Mouse (Mus musculus) CH12.LX (cell line): Measurements from ENCODE around the gene Mrpl35. TPM values are rescaled to one million over a fixed set of nuclear protein-coding genes. Genes with fewer than 3 reads are reported as not detected.

Experiments used
- DNase-seq: peaks from one replicate; pipeline ENCODE4 v3.0.0-alpha.2; 2013; ENCODE audit errors: extremely low read depth
- H3K27ac ChIP-seq: 2 replicates; pipeline ENCODE4 v1.5.1; 2012; ENCODE audit warnings: low read depth, mild to moderate bottlenecking, control low read depth, moderate library complexity; ENCODE audit not compliant: insufficient read depth
- H3K27me3 ChIP-seq: replicated peaks from 2 replicates; pipeline ENCODE3; 2012; ENCODE audit warnings: inconsistent platforms
- H3K36me3 ChIP-seq, 2 experiments: replicated peaks in 1 of 2; 2 replicates each; pipeline versions ENCODE3 to v1.6.1; 2012; ENCODE audit warnings: inconsistent platforms in 1 of 2, low read length in 1 of 2, mild to moderate bottlenecking in 1 of 2, mixed read lengths in 1 of 2, moderate library complexity in 1 of 2; ENCODE audit not compliant: control insufficient read depth in 1 of 2, insufficient read depth in 1 of 2
- H3K4me1 ChIP-seq, 2 experiments: 2 replicates each; pipeline ENCODE4 v1.6.1; 2012; ENCODE audit warnings: inconsistent platforms in 1 of 2, moderate library complexity in 1 of 2; ENCODE audit not compliant: insufficient read depth in 2 of 2, control insufficient read depth in 1 of 2
- H3K4me2 ChIP-seq: 2 replicates; pipeline ENCODE4 v1.6.1; 2012; ENCODE audit warnings: low read depth, mild to moderate bottlenecking, control low read depth; ENCODE audit not compliant: poor library complexity, insufficient read depth, severe bottlenecking
- H3K4me3 ChIP-seq, 3 experiments: fragments of 150-350 bp in 1 of 3; sonication (generic) in 1 of 3; replicated peaks in 1 of 3; 2 replicates each; pipeline versions ENCODE3 to v1.5.1; 2011 to 2012; ENCODE audit warnings: low read depth in 2 of 3, low read length in 2 of 3, mild to moderate bottlenecking in 2 of 3, moderate library complexity in 2 of 3, control low read depth in 1 of 3, improper control_type of control experiment in 1 of 3, inconsistent platforms in 1 of 3, mixed read lengths in 1 of 3; ENCODE audit not compliant: poor library complexity in 1 of 3
- H3K79me2 ChIP-seq: replicated peaks from 2 replicates; pipeline ENCODE4 v1.6.1; 2012; ENCODE audit warnings: mild to moderate bottlenecking, moderate library complexity; ENCODE audit not compliant: control insufficient read depth, poor library complexity, insufficient read depth, severe bottlenecking; ENCODE audit errors: extremely low read depth
- H3K9ac ChIP-seq: 2 replicates; pipeline ENCODE4 v1.6.1; 2012; ENCODE audit warnings: low read depth, mild to moderate bottlenecking, control low read depth, moderate library complexity; ENCODE audit not compliant: insufficient read depth
- H3K9me3 ChIP-seq: replicated peaks from 2 replicates; pipeline ENCODE3; 2012; ENCODE audit warnings: low read length, inconsistent platforms, mixed read lengths
- CHD1 ChIP-seq: IDR thresholded peaks from 2 replicates; pipeline ENCODE4 v1.6.1; 2012; ENCODE audit warnings: low read depth, low read length, improper control_type of control experiment, inconsistent platforms
- CHD2 ChIP-seq: IDR thresholded peaks from 2 replicates; pipeline ENCODE4 v1.6.1; 2011; ENCODE audit warnings: low read length, improper control_type of control experiment
- CTCF ChIP-seq, 2 experiments: IDR thresholded peaks in 1 of 2; conservative IDR thresholded peaks in 1 of 2; 2 replicates each; pipeline ENCODE4 v1.5.1; 2011 to 2012; ENCODE audit warnings: low read depth in 2 of 2, low read length in 2 of 2, improper control_type of control experiment in 1 of 2, inconsistent platforms in 1 of 2, mild to moderate bottlenecking in 1 of 2, moderate library complexity in 1 of 2
- E2F4 ChIP-seq: IDR thresholded peaks from 2 replicates; pipeline ENCODE4 v1.6.1; 2011; ENCODE audit warnings: low read depth, low read length, improper control_type of control experiment; ENCODE audit not compliant: insufficient replicate concordance
- ELF1 ChIP-seq: IDR thresholded peaks from 2 replicates; pipeline ENCODE4 v1.6.1; 2014; ENCODE audit warnings: low read depth, mild to moderate bottlenecking, inconsistent platforms, low read length, improper control_type of control experiment
- EP300 ChIP-seq: IDR thresholded peaks from 2 replicates; pipeline ENCODE4 v1.6.1; 2011; ENCODE audit warnings: low read length, improper control_type of control experiment
- GABPA ChIP-seq: IDR thresholded peaks from 2 replicates; pipeline ENCODE4 v1.6.1; 2012; ENCODE audit warnings: low read depth, low read length, improper control_type of control experiment, inconsistent platforms; ENCODE audit not compliant: insufficient replicate concordance
- HCFC1 ChIP-seq: IDR thresholded peaks from 2 replicates; pipeline ENCODE4 v1.6.1; 2012; ENCODE audit warnings: low read depth, mild to moderate bottlenecking, inconsistent platforms, low read length, improper control_type of control experiment
- JUN ChIP-seq: IDR thresholded peaks from 2 replicates; pipeline ENCODE4 v1.6.1; 2011; ENCODE audit warnings: low read depth, mild to moderate bottlenecking, low read length, improper control_type of control experiment, moderate library complexity; ENCODE audit not compliant: insufficient read depth
- KAT2A ChIP-seq: IDR thresholded peaks from 2 replicates; pipeline ENCODE4 v1.6.1; 2012; ENCODE audit warnings: low read length, improper control_type of control experiment, inconsistent platforms; ENCODE audit not compliant: insufficient replicate concordance
- MAFK ChIP-seq: IDR thresholded peaks from 2 replicates; pipeline ENCODE4 v1.6.1; 2011; ENCODE audit warnings: low read length, improper control_type of control experiment; ENCODE audit not compliant: insufficient replicate concordance
- MAX ChIP-seq: IDR thresholded peaks from 2 replicates; pipeline ENCODE4 v1.6.1; 2011; ENCODE audit warnings: low read length, improper control_type of control experiment
- MAZ ChIP-seq: IDR thresholded peaks from 2 replicates; pipeline ENCODE4 v1.6.1; 2012; ENCODE audit warnings: low read depth, mild to moderate bottlenecking, inconsistent platforms, low read length, improper control_type of control experiment, moderate library complexity
- MEF2A ChIP-seq: IDR thresholded peaks from 2 replicates; pipeline ENCODE4 v1.6.1; 2014; ENCODE audit warnings: low read depth, mild to moderate bottlenecking, inconsistent platforms, low read length, improper control_type of control experiment, borderline replicate concordance
- MXI1 ChIP-seq: IDR thresholded peaks from 2 replicates; pipeline ENCODE4 v1.6.1; 2011; ENCODE audit warnings: mild to moderate bottlenecking, low read depth, low read length, improper control_type of control experiment
- NELFE ChIP-seq: IDR thresholded peaks from 2 replicates; pipeline ENCODE4 v1.6.1; 2011; ENCODE audit warnings: low read depth, low read length, improper control_type of control experiment
- NRF1 ChIP-seq: IDR thresholded peaks from 2 replicates; pipeline ENCODE4 v1.6.1; 2014; ENCODE audit warnings: low read depth, mild to moderate bottlenecking, inconsistent platforms, low read length, improper control_type of control experiment, moderate library complexity
- POLR2AphosphoS2 ChIP-seq: IDR thresholded peaks from 2 replicates; pipeline ENCODE4 v1.6.1; 2011; ENCODE audit warnings: low read depth, low read length, improper control_type of control experiment
- RAD21 ChIP-seq: IDR thresholded peaks from 2 replicates; pipeline ENCODE4 v1.6.1; 2011; ENCODE audit warnings: low read depth, mild to moderate bottlenecking, low read length, improper control_type of control experiment, moderate library complexity
- SIN3A ChIP-seq: IDR thresholded peaks from 2 replicates; pipeline ENCODE4 v1.6.1; 2012; ENCODE audit warnings: low read length, improper control_type of control experiment, inconsistent platforms
- SMC3 ChIP-seq: IDR thresholded peaks from 2 replicates; pipeline ENCODE4 v1.6.1; 2011; ENCODE audit warnings: low read depth, low read length, improper control_type of control experiment
- TBP ChIP-seq: conservative IDR thresholded peaks from 2 replicates; pipeline ENCODE4 v1.6.1; 2011; ENCODE audit warnings: low read depth, low read length, improper control_type of control experiment
- TCF12 ChIP-seq: IDR thresholded peaks from 2 replicates; pipeline ENCODE4 v1.6.1; 2014; ENCODE audit warnings: low read depth, mild to moderate bottlenecking, inconsistent platforms, low read length, improper control_type of control experiment
- UBTF ChIP-seq: IDR thresholded peaks from 2 replicates; pipeline ENCODE4 v1.6.1; 2012; ENCODE audit warnings: low read depth, mild to moderate bottlenecking, inconsistent platforms, low read length, improper control_type of control experiment, moderate library complexity
- USF1 ChIP-seq: IDR thresholded peaks from 2 replicates; pipeline ENCODE4 v1.6.1; 2014; ENCODE audit warnings: low read depth, mild to moderate bottlenecking, inconsistent platforms, low read length, improper control_type of control experiment
- USF2 ChIP-seq: conservative IDR thresholded peaks from 2 replicates; pipeline ENCODE4 v1.6.1; 2011; ENCODE audit warnings: low read depth, low read length, improper control_type of control experiment
- ZC3H11A ChIP-seq: IDR thresholded peaks from 2 replicates; pipeline ENCODE4 v1.6.1; 2012; ENCODE audit warnings: low read depth, mild to moderate bottlenecking, inconsistent platforms, low read length, improper control_type of control experiment
- ZKSCAN1 ChIP-seq: IDR thresholded peaks from 2 replicates; pipeline ENCODE4 v1.6.1; 2012; ENCODE audit warnings: low read depth, inconsistent platforms, low read length, improper control_type of control experiment, borderline replicate concordance
- ZMIZ1 ChIP-seq: IDR thresholded peaks from 2 replicates; pipeline ENCODE4 v1.6.1; 2012; ENCODE audit warnings: low read depth, mild to moderate bottlenecking, inconsistent platforms, low read length, improper control_type of control experiment
- ZNF384 ChIP-seq: IDR thresholded peaks from 2 replicates; pipeline ENCODE4 v1.6.1; 2012; ENCODE audit warnings: low read depth, low read length, improper control_type of control experiment, inconsistent platforms
- dilution Hi-C: fragments of 300-500 bp; cut with MboI; formaldehyde crosslinking; loops from 2 replicates; pipeline ENCODE4 v1.14.3; 2020; ENCODE audit warnings: low sequenced_read_pairs; ENCODE audit not compliant: extremely low pct_unique_long_range_greater_than_20kb, extremely low pct_ligation_motif_present
- in situ Hi-C: fragments of 300-500 bp; cut with MboI; formaldehyde crosslinking; loops from 3 replicates; pipeline ENCODE4 v1.14.3; 2019; ENCODE audit warnings: low sequenced_read_pairs, low pct_ligation_motif_present, low pct_unique_long_range_greater_than_20kb, mixed read lengths
- polyA plus RNA-seq: library from polyadenylated mRNA; unstranded; fragments of >175 nt; gene quantifications from 2 replicates; pipeline ENCODE4 v1.2.1, GENCODE M21; 2012; ENCODE audit warnings: low read depth; ENCODE audit not compliant: insufficient read length
- total RNA-seq, 2 experiments: library from RNA; depleted of rRNA; stranded (reverse); fragments of 300-350 nt in 1 of 2; fragments of >200 nt in 1 of 2; gene quantifications; 2 replicates each; pipeline ENCODE4 v1.2.3; 2012 to 2014

Gene Mrpl35
- total and polyA plus RNA-seq, 3 experiments = 36.3 to 82.7 (median 54.2) TPM

- H3K27me3 ChIP-seq = no peaks in the 10 kb centered on the region
- no peak for DNase-seq
- H3K9me3 ChIP-seq = no peaks in the 10 kb centered on the region
- TF ChIP-seq TBP (no peak), MAZ (no peak), HCFC1 (no peak), TCF12 (no peak), USF1 (no peak), NELFE (no peak), NRF1 (no peak), SMC3 (no peak), CTCF (conservative IDR thresholded peaks at IDR 0.05 in 1 of 2, IDR thresholded peaks at IDR 0.05 in 1 of 2; ENCODE audit: low read depth in 2 of 2, low read length in 2 of 2) (no peak), CHD2 (no peak), KAT2A (no peak), RAD21 (no peak)
- no peak overlapping the region for H3K27ac ChIP-seq
- peak overlapping the region; percentile 76 for H3K9ac ChIP-seq
- H3K4me2 ChIP-seq = peak overlapping the region; percentile 88; the same call in 1 of the 2 replicates
- peaks cover 8 to 34% of the 10 kb centered on the region in 2 experiments; a peak in 3 of 4 replicates for H3K4me1 ChIP-seq
- peaks cover 43% of the 10 kb centered on the region for H3K79me2 ChIP-seq
- peaks cover 7 to 15% of the 10 kb centered on the region in 2 experiments for H3K36me3 ChIP-seq
- dilution Hi-C loops (no loop called here), in situ Hi-C loops (loop anchor here (25.0 kb wide), 3 partner anchors 186 to 536 kb away; partner anchors contain the start of genes Kdm3a and Rmnd5a)
- peak overlapping the region; percentile 82 to 94 (median 83) for H3K4me3 ChIP-seq
Observed at GRCm38 (mm10) chr6:71823085-71823484, 3.7 kb downstream of the Mrpl35 start.

- Histone ChIP-seq H3K9ac (peak overlapping the region; percentile 49; the same call in 1 of the 2 replicates), H3K36me3 (peaks cover 34 to 48% of the 10 kb centered on the region in 2 experiments)
- dilution Hi-C loops = no loop called here
- TF ChIP-seq NELFE (no peak), CHD1 (no peak), ZKSCAN1 (no peak), UBTF (no peak), ZMIZ1 (no peak), ELF1 (no peak), TBP (no peak), E2F4 (no peak), SMC3 (no peak), SIN3A (no peak), CTCF (conservative IDR thresholded peaks at IDR 0.05 in 1 of 2, IDR thresholded peaks at IDR 0.05 in 1 of 2; ENCODE audit: low read depth in 2 of 2, low read length in 2 of 2) (no peak), USF2 (no peak), ZNF384 (no peak), USF1 (no peak), MEF2A (no peak), MAFK (no peak), MXI1 (peak; percentile 70; the same call in 1 of the 2 replicates), JUN (no peak), ZC3H11A (no peak), MAX (peak; percentile 72), TCF12 (peak; percentile 53; the same call in 1 of the 2 replicates), GABPA (no peak), RAD21 (no peak), MAZ (no peak), POLR2AphosphoS2 (no peak), EP300 (peak; percentile 30; the same call in 1 of the 2 replicates)
Observed at GRCm38 (mm10) chr6:71819764-71820292, 6.9 kb downstream of the Mrpl35 start.

More at GRCm38 (mm10) chr6:71819764-71820292, 6.9 kb downstream of the Mrpl35 start:
- Histone ChIP-seq H3K9me3 (no peaks in the 10 kb centered on the region), H3K27ac (peak overlapping the region; percentile 36), H3K4me1 (peaks cover 8 to 34% of the 10 kb centered on the region in 2 experiments; a peak in 3 of 4 replicates), H3K4me3 (peak overlapping the region; percentile 26 to 38 (median 27)), H3K27me3 (no peaks in the 10 kb centered on the region), H3K4me2 (peak overlapping the region; percentile 79), H3K79me2 (peaks cover 43% of the 10 kb centered on the region)
- no peak for DNase-seq
- in situ Hi-C loops = loop anchor here (25.0 kb wide), 3 partner anchors 183 to 533 kb away; partner anchors contain the start of genes Kdm3a and Rmnd5a
